Mouse (Mus musculus): ENCODE measurements around the gene Dusp22.

The Dusp22 gene

DNA sequence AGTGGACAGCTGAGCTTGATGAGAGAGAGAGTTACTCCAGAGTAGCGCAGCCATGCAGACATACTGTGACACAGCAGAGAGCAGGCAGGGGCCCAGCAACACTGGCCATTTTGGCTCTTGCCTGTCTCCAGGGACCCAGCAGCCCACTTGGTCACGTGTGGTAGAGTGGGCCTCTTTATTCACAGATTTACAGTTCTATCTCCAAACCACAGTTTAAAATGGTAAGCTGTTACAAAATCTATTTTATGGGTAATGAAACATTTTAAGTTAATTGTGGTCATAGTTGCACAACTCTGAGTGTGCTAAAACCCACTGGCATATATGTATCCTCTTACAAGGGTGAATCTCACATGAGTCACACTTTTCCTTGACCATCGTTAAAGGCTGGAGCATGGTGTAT, 9.5 kb downstream of the Dusp22 start:
- no peak for DNase-seq (ENCODE audit: low read depth, low spot score)

DNA sequence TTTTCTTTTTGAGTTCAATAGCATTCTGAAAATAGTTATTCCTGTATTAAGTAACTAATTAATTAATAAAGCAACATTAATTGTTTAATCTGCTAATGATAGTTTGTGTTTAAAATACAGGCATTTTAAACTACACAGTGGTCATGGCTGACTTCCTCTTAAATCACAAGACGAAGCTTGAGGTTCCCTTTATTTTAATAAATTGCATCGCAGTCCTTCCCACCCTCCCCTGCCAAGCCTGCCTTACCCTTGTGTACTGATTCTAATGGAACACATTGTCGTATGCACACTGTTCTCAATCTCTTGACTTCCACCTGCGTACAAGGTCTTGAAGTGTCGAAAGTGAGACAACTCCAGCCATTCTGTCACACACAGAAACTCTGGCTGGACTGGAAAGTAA, 14.1 kb downstream of the Dusp22 start:
- DNase-seq (ENCODE audit: low read depth, low spot score), result no peak

DNA sequence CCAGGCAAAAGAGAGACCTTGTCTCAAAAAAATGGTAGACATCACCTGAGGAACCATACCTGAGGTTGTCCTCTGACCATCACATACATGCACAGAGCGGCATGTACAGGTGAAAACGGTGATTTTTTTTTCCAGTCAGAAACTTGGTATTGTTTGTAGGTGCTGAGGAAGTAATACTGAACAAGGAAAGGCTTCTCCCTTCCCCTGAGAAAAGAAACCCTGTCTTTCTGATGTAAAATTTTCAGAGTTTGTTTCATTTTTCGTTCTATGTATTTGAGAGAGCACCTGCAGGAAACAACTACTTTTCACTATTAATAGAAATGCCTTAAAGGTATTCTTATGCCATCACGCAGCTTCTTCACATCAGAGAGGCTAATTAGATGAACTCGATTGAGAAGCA, 19.0 kb downstream of the Dusp22 start:
- no peak for DNase-seq (ENCODE audit: low read depth, low spot score)

DNA sequence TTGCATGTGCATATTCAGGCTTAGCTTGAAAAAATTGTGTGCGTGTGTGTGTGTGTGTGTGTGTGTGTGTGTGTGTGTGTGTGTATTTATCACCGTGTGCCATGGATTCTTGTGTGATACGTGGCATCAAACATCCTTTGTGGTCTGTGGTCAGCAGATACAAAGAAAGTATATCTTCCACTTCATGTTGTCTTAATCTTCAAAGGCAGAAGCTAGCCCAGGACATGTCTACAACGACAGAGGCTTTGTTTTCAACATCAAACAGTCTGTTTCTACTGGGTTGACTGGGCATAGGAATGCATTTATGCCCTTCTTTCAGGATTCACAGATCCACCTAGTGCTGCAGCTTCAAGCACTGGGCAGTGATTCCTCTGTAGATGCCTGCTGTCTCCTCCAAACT, 22.1 kb downstream of the Dusp22 start:
- DNase-seq (ENCODE audit: low read depth, low spot score), result no peak

- DNase-seq (ENCODE audit: low read depth, low spot score), result no peak
Measured at GRCm38 (mm10) chr13:30682328-30682727, 22.5 kb downstream of the Dusp22 start.

GRCm38 (mm10) chr13:30684614-30685122, 24.9 kb downstream of the Dusp22 start:
- no peak for DNase-seq (ENCODE audit: low read depth, low spot score)

DNA sequence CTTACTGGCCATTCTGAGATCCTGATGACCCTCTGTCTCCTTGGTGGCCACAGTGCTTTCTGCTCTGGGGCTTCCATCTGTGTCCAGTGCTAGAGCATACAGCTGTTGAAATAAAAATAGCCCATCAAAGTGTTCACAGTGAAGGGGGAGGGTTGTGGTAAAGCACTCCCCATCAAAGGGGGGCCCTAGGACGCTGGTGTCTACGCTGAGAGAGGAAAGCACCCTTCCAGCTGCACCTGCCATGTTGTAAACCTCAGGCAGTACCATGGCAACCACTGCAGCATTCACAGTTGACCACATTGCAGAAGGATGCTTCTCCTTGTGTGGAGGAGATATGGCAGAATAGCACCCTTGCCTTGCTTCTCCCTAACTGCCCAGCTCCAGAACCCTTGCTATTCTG, 26.2 kb downstream of the Dusp22 start:
- no peak for DNase-seq (ENCODE audit: low read depth, low spot score)

DNA sequence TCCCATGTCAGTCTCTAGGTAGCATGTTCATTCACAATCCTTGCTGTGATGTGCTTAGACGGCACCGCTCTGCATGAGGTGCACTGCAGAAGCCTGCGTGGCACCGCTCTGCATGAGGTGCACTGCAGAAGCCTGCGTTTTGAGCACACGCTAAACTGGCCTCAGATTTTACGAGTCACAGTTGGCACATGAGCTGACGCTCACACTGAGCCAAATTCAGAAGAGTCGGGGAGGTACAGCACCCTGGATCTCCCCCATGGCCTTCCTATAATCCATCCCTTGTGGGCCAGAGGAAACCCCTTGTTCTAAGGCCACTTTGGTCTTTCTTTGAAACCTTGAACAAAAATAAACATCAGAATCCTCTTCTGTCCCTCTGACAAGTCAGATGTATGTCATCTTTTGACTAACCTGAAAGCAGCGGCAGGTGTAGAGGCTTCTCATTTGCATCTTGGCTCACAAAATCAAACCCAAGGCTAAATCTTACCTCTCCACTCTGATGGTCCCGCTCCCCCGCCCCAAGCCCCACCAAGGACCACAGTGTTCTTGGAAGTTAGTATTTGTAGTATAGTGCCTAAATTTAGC, 28.3 kb downstream of the Dusp22 start:
- DNase-seq (ENCODE audit: low read depth, low spot score), result no peak

DNA sequence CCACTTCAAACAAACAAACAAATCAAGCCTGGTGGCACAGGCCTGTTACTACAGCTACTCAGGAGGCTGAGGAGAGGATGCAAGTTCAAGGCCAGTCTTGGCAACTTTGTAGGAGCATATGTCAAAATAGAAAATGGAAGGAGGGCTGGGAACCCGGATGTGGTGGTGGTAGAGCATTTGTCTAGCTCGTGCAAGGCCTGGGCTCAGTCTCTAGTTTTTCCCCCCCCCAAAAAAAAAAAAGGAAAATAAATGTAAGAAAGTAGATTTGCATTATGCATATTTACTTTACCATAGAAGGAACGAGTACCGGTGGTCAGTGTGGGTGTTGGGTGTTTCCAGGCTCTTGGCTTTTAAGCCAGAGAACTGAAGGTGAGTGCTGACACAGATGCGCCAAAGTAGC, 29.7 kb downstream of the Dusp22 start:
- no peak for DNase-seq (ENCODE audit: low read depth, low spot score)

DNA sequence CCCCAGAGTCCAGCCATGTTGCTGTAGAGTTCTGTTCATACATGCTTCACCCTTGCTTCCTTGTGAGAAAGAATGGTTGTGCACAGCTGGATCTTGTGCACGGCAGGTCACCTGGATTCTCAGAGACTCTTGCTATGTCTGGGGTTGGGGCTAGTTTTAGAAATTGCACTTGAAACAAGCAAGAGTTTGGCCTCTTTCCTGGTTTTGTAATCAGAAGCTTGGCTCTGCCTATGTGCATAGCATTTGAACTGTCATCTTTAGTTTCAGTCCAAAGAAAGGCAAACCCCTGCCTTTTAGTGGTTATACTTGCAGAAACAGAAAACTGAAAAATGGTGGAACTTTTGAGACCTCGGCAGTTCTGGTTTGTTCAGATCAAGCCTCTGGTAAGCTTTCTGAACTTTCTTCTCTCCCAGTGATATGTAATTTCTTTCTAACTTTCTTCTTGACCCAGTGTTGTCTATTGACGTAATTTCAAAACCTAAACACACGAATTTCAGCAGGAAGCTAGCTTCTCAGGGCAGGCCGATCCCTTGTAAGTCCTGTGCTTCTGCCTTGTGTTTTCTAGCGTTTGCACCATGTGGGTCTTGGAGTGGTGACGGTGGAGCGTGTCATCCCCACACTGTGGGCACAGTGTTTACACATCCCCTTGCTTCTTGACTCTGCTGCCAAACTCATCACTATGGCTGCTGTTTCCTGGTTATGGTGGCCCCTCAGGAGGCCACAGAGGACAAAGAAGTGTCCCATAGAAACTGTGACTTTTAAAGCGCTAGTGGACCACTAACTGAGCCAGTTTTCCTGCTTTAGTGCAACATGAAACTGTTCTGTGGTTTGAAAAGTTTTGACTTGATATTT, 31.9 kb downstream of the Dusp22 start:
- DNase-seq (ENCODE audit: low read depth, low spot score), result no peak

GRCm38 (mm10) chr13:30692644-30693385, 33.0 kb downstream of the Dusp22 start:
- DNase-seq (ENCODE audit: low read depth, low spot score), result no peak

GRCm38 (mm10) chr13:30695232-30695631, 35.4 kb downstream of the Dusp22 start:
- no peak for DNase-seq (ENCODE audit: low read depth, low spot score)

DNA sequence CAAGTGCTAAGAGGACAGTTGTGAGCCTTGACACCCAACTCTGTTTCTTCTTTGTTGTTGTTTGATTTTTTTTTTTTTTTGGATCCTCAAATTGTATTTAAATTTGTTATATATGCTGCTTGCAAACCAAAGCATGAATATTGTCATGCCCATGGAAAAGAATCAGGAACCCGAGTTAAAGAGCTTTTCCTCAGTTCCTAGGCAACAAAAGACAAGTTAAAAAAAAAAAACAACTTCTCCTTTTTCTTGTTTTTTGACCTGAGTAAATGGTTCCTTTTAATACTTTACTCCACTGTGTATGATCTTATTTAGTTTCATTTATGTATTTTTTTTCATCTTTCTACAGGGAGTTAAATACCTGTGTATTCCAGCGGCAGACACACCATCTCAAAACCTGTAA, 36.1 kb downstream of the Dusp22 start:
- no peak for DNase-seq (ENCODE audit: low read depth, low spot score)

DNA sequence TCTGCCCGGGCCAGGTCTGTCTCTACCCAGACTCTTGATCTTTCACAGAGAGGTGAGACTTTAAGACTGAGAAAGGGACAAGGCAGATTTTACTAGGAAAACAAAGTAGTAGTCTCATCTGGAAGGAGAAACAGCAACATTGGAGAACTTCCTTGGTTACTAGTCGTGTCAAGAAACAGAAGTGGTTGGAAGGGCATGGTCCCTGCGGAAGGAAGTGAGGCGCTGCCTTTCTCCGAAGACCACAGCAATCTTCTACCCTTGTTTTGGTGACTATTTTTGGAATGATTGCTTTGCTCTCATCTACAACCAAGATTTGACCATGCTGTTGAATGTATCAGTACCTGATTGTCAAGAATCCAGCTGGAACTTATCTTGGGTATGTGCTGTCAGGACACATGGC, 38.1 kb downstream of the Dusp22 start:
- no peak for DNase-seq (ENCODE audit: low read depth, low spot score)

DNA sequence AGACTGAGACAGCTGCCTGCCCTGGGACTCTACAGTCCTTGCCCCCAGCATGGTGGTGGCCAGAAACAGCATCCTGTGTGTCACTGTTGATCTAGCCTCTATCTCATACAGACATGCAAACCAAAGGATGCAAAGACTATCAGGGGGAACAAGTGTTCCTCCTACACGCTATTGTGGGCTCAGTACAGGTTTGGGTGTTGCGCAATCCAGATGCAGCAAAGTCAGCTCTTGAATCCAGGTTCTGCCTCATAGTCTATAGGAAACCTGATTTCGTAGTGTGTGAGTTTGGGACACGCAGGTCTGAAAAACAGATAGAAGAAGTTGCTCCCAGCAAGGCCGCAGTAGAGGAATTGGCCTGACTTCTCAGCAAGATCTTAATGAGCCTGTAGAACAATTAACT, 42.9 kb downstream of the Dusp22 start:
- DNase-seq (ENCODE audit: low read depth, low spot score), result no peak

GRCm38 (mm10) chr13:30704246-30705095, 44.7 kb downstream of the Dusp22 start:
- no peak for DNase-seq (ENCODE audit: low read depth, low spot score)

DNA sequence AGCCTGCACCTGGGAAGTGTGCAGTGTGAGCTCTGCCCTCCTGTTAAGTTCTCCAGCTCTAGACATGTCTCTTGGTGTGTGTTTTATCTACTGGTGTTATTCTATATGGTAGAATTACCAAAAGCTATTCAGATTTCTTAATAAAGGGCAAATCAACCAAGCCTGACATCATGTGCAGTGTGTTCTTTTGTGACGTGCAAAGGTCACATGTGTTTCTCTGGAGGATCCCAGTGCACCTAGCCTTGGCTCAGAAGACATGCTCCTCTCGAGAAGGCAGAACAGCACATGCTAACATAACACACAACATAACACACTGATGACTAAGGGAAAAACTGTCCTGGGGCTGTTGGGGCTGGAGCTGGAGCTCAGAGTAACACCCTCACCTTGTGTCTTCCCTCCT, 51.3 kb downstream of the Dusp22 start:
- no peak for DNase-seq (ENCODE audit: low read depth, low spot score)

- DNase-seq (ENCODE audit: low read depth, low spot score), result no peak
Measured at GRCm38 (mm10) chr13:30711711-30712110, 51.9 kb downstream of the Dusp22 start.

DNA sequence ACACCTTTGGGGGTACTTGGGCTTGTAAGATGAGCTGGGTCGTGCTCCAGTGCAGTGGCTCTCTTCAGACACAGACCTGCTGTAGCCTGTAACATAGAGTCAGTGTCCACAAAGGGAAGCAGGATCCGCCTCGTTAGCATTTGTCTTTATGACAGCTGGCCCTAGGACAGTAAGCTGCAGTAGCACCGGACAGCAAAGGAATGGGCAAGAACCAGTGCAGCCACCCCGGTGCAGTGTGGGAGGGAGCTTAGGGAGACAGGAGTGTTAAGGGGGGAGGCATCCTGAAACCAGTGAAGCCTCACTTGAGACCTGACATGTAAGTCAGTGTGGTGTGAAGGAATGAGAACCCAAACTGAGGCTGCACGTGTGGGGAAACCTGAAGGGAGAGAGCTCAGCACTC, 52.5 kb downstream of the Dusp22 start:
- no peak for DNase-seq (ENCODE audit: low read depth, low spot score)

DNA sequence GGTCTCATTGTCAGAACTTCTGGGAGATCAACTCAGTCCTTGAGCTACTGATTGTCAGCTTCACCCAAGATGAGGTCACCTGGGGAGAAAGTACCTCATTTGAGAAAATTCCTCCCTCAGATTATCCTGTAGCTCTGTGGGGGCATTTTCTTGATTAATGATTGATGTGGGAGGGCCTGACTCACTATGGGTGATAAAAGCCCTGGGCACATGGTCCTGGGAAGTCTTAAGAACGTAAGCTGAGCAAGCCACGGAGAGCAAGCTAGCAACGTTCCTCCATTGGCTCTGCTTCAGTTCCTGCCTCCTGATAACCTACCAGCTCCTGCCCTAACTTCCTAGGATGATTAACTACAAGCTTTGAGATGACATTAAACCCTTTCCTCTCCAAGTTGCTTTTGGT, 53.8 kb downstream of the Dusp22 start:
- no peak for DNase-seq (ENCODE audit: low read depth, low spot score)

DNA sequence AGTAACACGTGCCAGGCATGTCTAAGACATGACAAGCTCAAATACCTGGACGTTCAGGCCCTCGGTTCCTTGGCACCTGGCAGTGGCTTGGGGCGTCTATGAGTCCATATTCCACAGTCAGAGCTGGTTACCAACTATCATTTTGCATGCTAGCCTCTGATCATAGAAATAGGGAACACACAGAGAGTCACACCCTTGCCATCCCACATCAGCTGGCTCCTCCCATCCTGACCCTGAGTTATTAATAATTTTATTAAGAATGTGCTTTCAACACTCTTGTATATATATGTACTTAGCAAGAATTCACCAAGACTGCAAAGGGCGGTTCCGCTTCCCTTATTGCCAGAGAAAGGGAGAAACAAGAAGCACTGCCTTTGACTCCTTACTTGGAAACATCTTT, 54.8 kb downstream of the Dusp22 start:
- no peak for DNase-seq (ENCODE audit: low read depth, low spot score)

- DNase-seq (ENCODE audit: low read depth, low spot score), result no peak
Measured at GRCm38 (mm10) chr13:30715060-30715459, 55.3 kb downstream of the Dusp22 start.
